Mouse (Mus musculus) heart, adult 18-20 months (tissue): ENCODE results near the gene Rab42. TPM values are rescaled to one million over a fixed set of nuclear protein-coding genes. Genes with fewer than 3 reads are reported as not detected.

Experiments
- DNase-seq, 2 experiments: peaks; one replicate each; pipeline ENCODE4 v3.0.0; 2021 to 2022; ENCODE audit warnings: mixed read lengths in 1 of 2
- total RNA-seq, 2 experiments: library from RNA; stranded (reverse); gene quantifications; 2 replicates each; pipeline ENCODE4 v1.2.3; 2021

Gene Rab42
- total RNA-seq, 2 experiments from 2014 or later: 0.84 to 1.2 TPM

GRCm38 (mm10) chr4:132269740-132270560 lies 33.2 kb downstream of the Rab42 start:
- peak; percentile 91 for DNase-seq

- no peak for DNase-seq
Measured at GRCm38 (mm10) chr4:132268871-132269739, 34.1 kb downstream of the Rab42 start.

- DNase-seq: no peak
Measured at GRCm38 (mm10) chr4:132266835-132267349, 36.3 kb downstream of the Rab42 start.

GRCm38 (mm10) chr4:132263313-132263712 lies 39.9 kb downstream of the Rab42 start:
- DNase-seq: no peak

GRCm38 (mm10) chr4:132262358-132262616 lies 40.9 kb downstream of the Rab42 start:
- DNase-seq: no peak

GRCm38 (mm10) chr4:132261514-132262357 lies 41.4 kb downstream of the Rab42 start, which contains the start of gene Gmeb1:
Gmeb1 (minus strand) TSS chr4:132261602.
- DNase-seq: peak; percentile 85

GRCm38 (mm10) chr4:132260404-132261379 lies 42.5 kb downstream of the Rab42 start:
- DNase-seq: peak; percentile 56 to 65

GRCm38 (mm10) chr4:132259248-132259647 lies 43.9 kb downstream of the Rab42 start:
- peak in 1 of 2 experiments; percentile 34 for DNase-seq

- DNase-seq: no peak
Measured at GRCm38 (mm10) chr4:132256384-132256783, 46.8 kb downstream of the Rab42 start.

- no peak for DNase-seq
Measured at GRCm38 (mm10) chr4:132254986-132255385, 48.2 kb downstream of the Rab42 start.

GRCm38 (mm10) chr4:132253622-132254021 lies 49.6 kb downstream of the Rab42 start:
- no peak for DNase-seq

GRCm38 (mm10) chr4:132253128-132253527 lies 50.1 kb downstream of the Rab42 start:
- no peak for DNase-seq

Other genes with a start within 250 kb of the Rab42 start
- under 1 TPM in 1 of 2 experiments, not detected in 1; 0.13 TPM for gene Gm10300, start 228.7 kb downstream of the Rab42 start, total RNA-seq
- gene Epb41, start 228.1 kb downstream of the Rab42 start, total RNA-seq: 100 to 1,000 TPM; 110 to 142 TPM
- under 1 TPM; 0.17 to 0.18 TPM for gene Oprd1, start 158.9 kb downstream of the Rab42 start, total RNA-seq
- gene Ythdf2, start 91.1 kb downstream of the Rab42 start, total RNA-seq: 10 to 100 TPM; 26.7 to 30.8 TPM
- 1 to 10 TPM; 9.1 to 9.4 TPM for gene Gmeb1, start 41.8 kb downstream of the Rab42 start, total RNA-seq
- 10 to 100 TPM; 31.7 to 32.9 TPM for gene Taf12, start 29.0 kb downstream of the Rab42 start, total RNA-seq
- 10 to 100 TPM; 20.3 to 22.3 TPM for gene Trnau1ap, start 26.2 kb upstream of the Rab42 start, total RNA-seq
- 1 to 10 TPM; 6.4 to 7.5 TPM for gene Rcc1, start 50.2 kb upstream of the Rab42 start, total RNA-seq
- 10 to 100 TPM; 17.6 to 20.1 TPM for gene Phactr4, start 119.1 kb upstream of the Rab42 start, total RNA-seq
- gene Med18, start 160.5 kb upstream of the Rab42 start, total RNA-seq: 1 to 10 TPM; 4.1 to 4.5 TPM
- 1 to 10 TPM; 2.8 TPM for gene Sesn2, start 207.1 kb upstream of the Rab42 start, total RNA-seq
- 100 to 1,000 TPM; 326 to 345 TPM for gene Atpif1, start 230.3 kb upstream of the Rab42 start, total RNA-seq
- gene Dnajc8, start 232.2 kb upstream of the Rab42 start, total RNA-seq: 10 to 100 TPM; 51.0 to 52.9 TPM